Comparison of ENCODE assay signal across 8 mouse cellular contexts in the genomic region with DNA sequence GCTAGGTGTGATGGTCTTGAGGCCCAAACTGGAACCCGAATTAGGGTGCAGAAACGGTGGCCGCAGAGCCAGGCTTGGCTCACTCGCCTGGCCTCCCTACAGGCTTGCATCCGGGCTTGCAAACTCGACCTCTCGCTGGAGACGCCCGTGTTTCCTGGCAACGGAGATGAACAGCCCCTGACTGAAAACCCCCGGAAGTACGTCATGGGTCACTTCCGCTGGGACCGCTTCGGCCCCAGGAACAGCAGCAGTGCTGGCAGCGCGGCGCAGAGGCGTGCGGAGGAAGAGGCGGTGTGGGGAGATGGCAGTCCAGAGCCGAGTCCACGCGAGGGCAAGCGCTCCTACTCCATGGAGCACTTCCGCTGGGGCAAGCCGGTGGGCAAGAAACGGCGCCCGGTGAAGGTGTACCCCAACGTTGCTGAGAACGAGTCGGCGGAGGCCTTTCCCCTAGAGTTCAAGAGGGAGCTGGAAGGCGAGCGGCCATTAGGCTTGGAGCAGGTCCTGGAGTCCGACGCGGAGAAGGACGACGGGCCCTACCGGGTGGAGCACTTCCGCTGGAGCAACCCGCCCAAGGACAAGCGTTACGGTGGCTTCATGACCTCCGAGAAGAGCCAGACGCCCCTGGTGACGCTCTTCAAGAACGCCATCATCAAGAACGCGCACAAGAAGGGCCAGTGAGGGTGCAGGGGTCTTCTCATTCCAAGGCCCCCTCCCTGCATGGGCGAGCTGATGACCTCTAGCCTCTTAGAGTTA. TPM values are rescaled to one million over a fixed set of nuclear protein-coding genes. Genes with fewer than 3 reads are reported as not detected.
DNase-seq lines count a peak whose midpoint lies in the region; ATAC-seq lines count a peak whose summit lies in the region.

No protein-coding gene starts in this region.

- ATAC-seq in CD4-positive, CD25-positive, alpha-beta regulatory T cell, adult 4 months, result peak; percentile 98
- ATAC-seq in cerebellum, adult (ENCODE audit: insufficient number of reproducible peaks, low FRiP score, low TSS enrichment), result peak; percentile 90
- ATAC-seq in forebrain, embryonic 15.5 days (replicated peaks), result peak; percentile 96
- peak; percentile 42; the same call in 1 of the 2 replicates for ATAC-seq in liver, embryonic 15.5 days (ENCODE audit: insufficient read depth)
- ATAC-seq in neural tube, embryonic 11.5 days (ENCODE audit: insufficient read depth, low FRiP score, low TSS enrichment), result peak; percentile 98
- ATAC-seq in stomach, embryonic 15.5 days (ENCODE audit: insufficient read depth, low FRiP score, low read depth), result peak; percentile 87

- peaks cover 17% of the 10 kb centered on the region for H3K27me3 ChIP-seq in forebrain, embryonic 15.5 days
- H3K27me3 ChIP-seq in liver, embryonic 15.5 days, result peaks cover 9% of the 10 kb centered on the region
- peaks cover 5% of the 10 kb centered on the region; the same call in 1 of the 2 replicates for H3K27me3 ChIP-seq in neural tube, embryonic 11.5 days (ENCODE audit: control insufficient read depth, insufficient read depth, low read length)
- H3K27me3 ChIP-seq in stomach, embryonic 15.5 days (replicated peaks), result peaks cover 4% of the 10 kb centered on the region

- 2% methylated on average over 53 of the region's 53 CpGs for WGBS in forebrain, embryonic 15.5 days
- 2% methylated on average over 53 of the region's 53 CpGs for WGBS in liver, embryonic 15.5 days (ENCODE audit: insufficient replicate concordance)
- WGBS in neural tube, embryonic 11.5 days, result 3% methylated on average over 53 of the region's 53 CpGs
- WGBS in stomach, embryonic 15.5 days, result 3% methylated on average over 53 of the region's 53 CpGs

- peaks cover 12% of the 10 kb centered on the region; the same call in 1 of the 2 replicates for H3K36me3 ChIP-seq in forebrain, embryonic 15.5 days
- H3K36me3 ChIP-seq in liver, embryonic 15.5 days (replicated peaks), result no peaks in the 10 kb centered on the region
- H3K36me3 ChIP-seq in neural tube, embryonic 11.5 days (ENCODE audit: control insufficient read depth, insufficient read depth, low read length), result no peaks in the 10 kb centered on the region
- H3K36me3 ChIP-seq in stomach, embryonic 15.5 days, result no peaks in the 10 kb centered on the region

- intact Hi-C loops in heart, postnatal 14 days (cut with DNase I), result loop anchor here (2.0 kb wide), 1 partner anchor 33 kb away; no protein-coding TSS in a partner anchor

- peak overlapping the region; percentile 91 for H3K4me2 ChIP-seq in forebrain, embryonic 15.5 days (replicated peaks)
- peak overlapping the region; percentile 81 for H3K4me2 ChIP-seq in liver, embryonic 15.5 days
- H3K4me2 ChIP-seq in neural tube, embryonic 11.5 days (ENCODE audit: low read depth), result peak overlapping the region; percentile 80
- peak overlapping the region; percentile 87 for H3K4me2 ChIP-seq in stomach, embryonic 15.5 days

- H3K27ac ChIP-seq in forebrain, embryonic 15.5 days (replicated peaks), result peak overlapping the region; percentile 90
- H3K27ac ChIP-seq in liver, embryonic 15.5 days (replicated peaks), result peak overlapping the region; percentile 38; the same call in 1 of the 2 replicates
- H3K27ac ChIP-seq in neural tube, embryonic 11.5 days (ENCODE audit: low read depth, low read length), result peak overlapping the region; percentile 89
- H3K27ac ChIP-seq in stomach, embryonic 15.5 days, result peak overlapping the region; percentile 88

- peaks cover 9% of the 10 kb centered on the region for H3K4me1 ChIP-seq in forebrain, embryonic 15.5 days
- peaks cover 13% of the 10 kb centered on the region for H3K4me1 ChIP-seq in liver, embryonic 15.5 days (replicated peaks)
- H3K4me1 ChIP-seq in neural tube, embryonic 11.5 days (ENCODE audit: control insufficient read depth, insufficient read depth, low read length), result 0 out of 2 replicates have a peak, but pooled peaks cover 2% of the 10 kb centered on the region
- H3K4me1 ChIP-seq in stomach, embryonic 15.5 days, result no peaks in the 10 kb centered on the region

- DNase-seq in heart, postnatal 14 days, result peak; percentile 86 to 91
- peak; percentile 87 to 92 for DNase-seq in kidney, postnatal 4 days
- peak; percentile 93 for DNase-seq in neural tube, embryonic 11.5 days (ENCODE audit: low spot score)

- peak overlapping the region; percentile 73 for H3K9ac ChIP-seq in forebrain, embryonic 15.5 days (replicated peaks)
- H3K9ac ChIP-seq in liver, embryonic 15.5 days, result peak overlapping the region; percentile 49
- H3K9ac ChIP-seq in neural tube, embryonic 11.5 days (ENCODE audit: low read length), result peak overlapping the region; percentile 82
- H3K9ac ChIP-seq in stomach, embryonic 15.5 days, result peak overlapping the region; percentile 69

- H3K9me3 ChIP-seq in forebrain, embryonic 15.5 days, result no peaks in the 10 kb centered on the region
- H3K9me3 ChIP-seq in liver, embryonic 15.5 days (replicated peaks), result no peaks in the 10 kb centered on the region
- no peaks in the 10 kb centered on the region for H3K9me3 ChIP-seq in neural tube, embryonic 11.5 days (ENCODE audit: control insufficient read depth, low read length)
- no peaks in the 10 kb centered on the region for H3K9me3 ChIP-seq in stomach, embryonic 15.5 days

- peak overlapping the region; percentile 77 for H3K4me3 ChIP-seq in forebrain, embryonic 15.5 days
- H3K4me3 ChIP-seq in liver, embryonic 15.5 days (replicated peaks), result peak overlapping the region; percentile 56
- H3K4me3 ChIP-seq in neural tube, embryonic 11.5 days (ENCODE audit: low read depth, low read length), result peak overlapping the region; percentile 56
- H3K4me3 ChIP-seq in stomach, embryonic 15.5 days (replicated peaks), result peak overlapping the region; percentile 61

RNA-seq across cellular contexts. Expression of gene Pomc, which starts 5.2 kb away (rescaled TPM):
- polyA plus RNA-seq in CD4-positive, CD25-positive, alpha-beta regulatory T cell, adult 4 months (2017; shearing (Covaris generic)), result 1 to 10 TPM; 2.8 TPM
- polyA plus RNA-seq in forebrain, embryonic 15.5 days (2015; fragmentation: Nextera tagmentation; extraction: Ambion mirVana), result 4.9 and 11.5 TPM in 2 replicates
- under 1 TPM; 0.55 to 0.76 TPM for total RNA-seq in heart, postnatal 14 days (2021)
- 0.26 and 0.31 TPM in 2 replicates for polyA plus RNA-seq in liver, embryonic 15.5 days (2015; fragmentation: Nextera tagmentation; extraction: Ambion mirVana)
- polyA plus RNA-seq in neural tube, embryonic 11.5 days (2014; fragmentation: Nextera tagmentation; extraction: Ambion mirVana), result 3.8 and 4.4 TPM in 2 replicates
- 1.7 and 2.7 TPM in 2 replicates for polyA plus RNA-seq in stomach, embryonic 15.5 days (2015; fragmentation: Nextera tagmentation; extraction: Ambion mirVana)

Comparison
In these comparisons a context has a peak if more than half of its experiments do, and no peak if none do; other contexts are left out.
1. Peak in every context shown above with its lines: DNase-seq, ATAC-seq, H3K4me3 ChIP-seq and H3K27ac ChIP-seq.
2. ATAC-seq: peak in every context shown above with its lines; median percentile 98 in CD4-positive, CD25-positive, alpha-beta regulatory T cell, adult 4 months; 98 in neural tube, embryonic 11.5 days; 96 in forebrain, embryonic 15.5 days; 90 in cerebellum, adult; 87 in stomach, embryonic 15.5 days; 42 in liver, embryonic 15.5 days.
3. H3K27ac ChIP-seq: peak in every context shown above with its lines; median percentile 90 in forebrain, embryonic 15.5 days; 89 in neural tube, embryonic 11.5 days; 88 in stomach, embryonic 15.5 days; 38 in liver, embryonic 15.5 days.